Mouse (Mus musculus) thymus, adult 2 months (tissue): Measurements from ENCODE around the gene Ldlrad2.

Experiments
- CTCF ChIP-seq: fragments of 200-500 bp; IDR thresholded peaks from 2 replicates; pipeline ENCODE4 v1.5.1; 2012; ENCODE audit warnings: mild to moderate bottlenecking, control low read depth, low read length, moderate library complexity, borderline replicate concordance; ENCODE audit not compliant: control insufficient read depth, poor library complexity, insufficient read depth; ENCODE audit errors: extremely low read depth
- POLR2A ChIP-seq: fragments of 200-500 bp; IDR thresholded peaks from 2 replicates; pipeline ENCODE4 v1.6.1; 2012; ENCODE audit warnings: mild to moderate bottlenecking, low read length, control low read depth, moderate library complexity; ENCODE audit not compliant: control insufficient read depth, poor library complexity, insufficient read depth; ENCODE audit errors: extremely low read depth

- TF ChIP-seq POLR2A: no peak
- no peak for TF ChIP-seq CTCF
Measured at GRCm38 (mm10) chr4:137609702-137610101, 35.3 kb upstream of the Ldlrad2 start.
